Mouse (Mus musculus) neutrophil, adult 5-6 weeks (primary cell): ENCODE data around the gene Paqr9. TPM values are rescaled to one million over a fixed set of nuclear protein-coding genes. Genes with fewer than 3 reads are reported as not detected.

Experiments used
- ATAC-seq: fragments of 151-379, 151-347 bp; 2 replicates; pipeline ENCODE4 v1.8.0; 2017; ENCODE audit warnings: mild to moderate bottlenecking, moderate TSS enrichment; ENCODE audit not compliant: insufficient number of reproducible peaks, poor library complexity, low FRiP score, severe bottlenecking; ENCODE audit errors: extremely low read depth
- total RNA-seq: library from RNA; stranded (forward); fragments of 200-1000 nt; gene quantifications from 2 replicates; pipeline ENCODE4 v1.2.3, GENCODE M21; 2017

Gene Paqr9
- total RNA-seq, 1 experiment from 2014 or later: 1.3 TPM

DNA sequence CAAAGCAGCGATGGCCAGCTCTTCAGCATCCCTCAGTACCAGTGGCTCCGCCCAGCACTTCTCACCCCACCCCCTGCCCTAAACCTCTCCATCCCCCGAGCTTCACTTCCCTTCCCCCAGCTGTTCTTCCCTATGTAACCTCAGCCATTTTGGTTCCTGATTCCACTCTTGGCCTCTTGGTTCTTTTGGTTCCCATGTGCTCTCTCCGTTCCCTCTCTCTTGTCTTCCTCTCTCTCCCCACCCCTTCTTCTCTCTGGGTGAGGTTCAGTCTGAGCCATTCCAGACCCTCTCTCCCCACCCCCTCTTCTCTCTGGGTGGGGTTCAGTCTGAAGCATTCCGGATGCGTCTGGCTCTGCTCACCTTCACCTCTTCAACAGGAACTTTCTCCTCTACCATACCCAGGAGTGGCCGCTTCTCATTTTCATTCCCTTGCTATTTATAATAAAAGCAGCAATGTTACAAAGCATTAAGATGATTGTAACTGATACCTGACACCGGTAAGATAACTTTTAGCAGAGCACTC is 52.9 kb downstream of the Paqr9 start:
- ATAC-seq: no peak

GRCm38 (mm10) chr9:95613426-95614127 is 54.1 kb downstream of the Paqr9 start:
- ATAC-seq: no peak

- ATAC-seq: no peak
These were observed 55.6 kb downstream of the Paqr9 start for GRCm38 (mm10) chr9:95614861-95615615.

DNA sequence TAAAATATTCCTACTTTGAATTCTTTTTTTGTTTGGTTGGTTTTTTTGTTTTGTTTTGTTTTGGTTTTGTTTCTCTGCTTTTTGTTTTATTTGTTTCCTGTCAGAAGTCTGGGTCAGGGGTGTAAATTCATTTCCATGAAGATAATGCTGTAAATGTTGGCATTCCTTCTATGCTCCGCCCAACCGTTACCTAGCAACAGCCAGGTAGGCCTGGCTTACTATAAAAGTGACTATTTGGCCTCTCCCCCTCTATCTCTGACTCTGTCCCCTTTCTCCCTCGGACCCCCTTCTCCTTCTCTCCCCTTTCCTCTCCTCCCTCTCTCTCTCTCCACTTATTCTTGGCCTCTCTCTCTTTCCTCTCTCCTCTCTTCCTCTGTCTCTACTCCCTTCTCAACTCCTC is 56.5 kb downstream of the Paqr9 start:
- no peak for ATAC-seq

Other genes starting within 250 kb of the Paqr9 start
- gene Chst2, start 152.9 kb upstream of the Paqr9 start, total RNA-seq: under 0.01 TPM in 1 of 2 replicates, not detected in the other
- 96.3 and 101 TPM in 2 replicates for gene U2surp, start 47.7 kb upstream of the Paqr9 start, total RNA-seq
- gene Pcolce2, start 77.9 kb downstream of the Paqr9 start, total RNA-seq: not detected in 2 replicates
- 0.58 and 0.74 TPM in 2 replicates for gene Trpc1, start 190.7 kb downstream of the Paqr9 start, total RNA-seq